Mouse (Mus musculus) adrenal gland, adult 2 months (tissue): ENCODE results near the gene Ubr4. TPM values are rescaled to one million over a fixed set of nuclear protein-coding genes. Genes with fewer than 3 reads are reported as not detected.

ENCODE experiments used
- DNase-seq: peaks from one replicate; pipeline ENCODE4 v3.0.0; 2021
- polyA plus RNA-seq: library from polyadenylated mRNA; depleted of rRNA; stranded (reverse); fragments of >200 nt; gene quantifications from 2 replicates; pipeline ENCODE4 v1.2.3, GENCODE M21; 2012
- total RNA-seq, 2 experiments: library from RNA; stranded (reverse); gene quantifications; 2 replicates each; pipeline ENCODE4 v1.2.3; 2021

Gene Ubr4
- total and polyA plus RNA-seq, 3 experiments = 123 to 184 (median 180) TPM

GRCm38 (mm10) chr4:139432966-139433765 is 80.8 kb downstream of the Ubr4 start:
- no peak for DNase-seq

DNA sequence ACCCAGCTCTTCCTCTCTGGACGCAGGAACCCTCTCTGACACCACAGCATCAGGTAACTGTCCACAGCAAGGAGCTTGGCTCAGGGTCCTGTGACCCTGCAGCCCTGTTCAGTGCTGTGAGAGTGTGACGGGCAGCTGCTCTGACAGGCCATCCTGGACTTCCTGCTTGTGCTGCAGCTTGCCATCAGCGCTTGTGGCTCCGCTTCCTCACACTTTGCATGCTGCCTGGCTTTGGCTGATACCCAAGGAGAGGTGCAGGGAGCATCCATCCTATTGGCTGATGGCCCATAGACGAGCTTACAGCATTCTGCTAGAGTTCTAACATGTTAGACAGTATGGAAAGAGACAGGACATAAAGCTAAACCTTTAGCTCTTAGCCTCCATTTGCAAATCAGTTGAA is 88.8 kb downstream of the Ubr4 start:
- no peak for DNase-seq

- DNase-seq = peak; percentile 56
These were observed 89.4 kb downstream of the Ubr4 start for GRCm38 (mm10) chr4:139441806-139442205.

GRCm38 (mm10) chr4:139442391-139443355 is 90.3 kb downstream of the Ubr4 start:
- DNase-seq = peak; percentile 41

GRCm38 (mm10) chr4:139444315-139444714 is 91.9 kb downstream of the Ubr4 start:
- DNase-seq = no peak

- DNase-seq = no peak
These were observed 93.8 kb downstream of the Ubr4 start for GRCm38 (mm10) chr4:139446176-139446575.

DNA sequence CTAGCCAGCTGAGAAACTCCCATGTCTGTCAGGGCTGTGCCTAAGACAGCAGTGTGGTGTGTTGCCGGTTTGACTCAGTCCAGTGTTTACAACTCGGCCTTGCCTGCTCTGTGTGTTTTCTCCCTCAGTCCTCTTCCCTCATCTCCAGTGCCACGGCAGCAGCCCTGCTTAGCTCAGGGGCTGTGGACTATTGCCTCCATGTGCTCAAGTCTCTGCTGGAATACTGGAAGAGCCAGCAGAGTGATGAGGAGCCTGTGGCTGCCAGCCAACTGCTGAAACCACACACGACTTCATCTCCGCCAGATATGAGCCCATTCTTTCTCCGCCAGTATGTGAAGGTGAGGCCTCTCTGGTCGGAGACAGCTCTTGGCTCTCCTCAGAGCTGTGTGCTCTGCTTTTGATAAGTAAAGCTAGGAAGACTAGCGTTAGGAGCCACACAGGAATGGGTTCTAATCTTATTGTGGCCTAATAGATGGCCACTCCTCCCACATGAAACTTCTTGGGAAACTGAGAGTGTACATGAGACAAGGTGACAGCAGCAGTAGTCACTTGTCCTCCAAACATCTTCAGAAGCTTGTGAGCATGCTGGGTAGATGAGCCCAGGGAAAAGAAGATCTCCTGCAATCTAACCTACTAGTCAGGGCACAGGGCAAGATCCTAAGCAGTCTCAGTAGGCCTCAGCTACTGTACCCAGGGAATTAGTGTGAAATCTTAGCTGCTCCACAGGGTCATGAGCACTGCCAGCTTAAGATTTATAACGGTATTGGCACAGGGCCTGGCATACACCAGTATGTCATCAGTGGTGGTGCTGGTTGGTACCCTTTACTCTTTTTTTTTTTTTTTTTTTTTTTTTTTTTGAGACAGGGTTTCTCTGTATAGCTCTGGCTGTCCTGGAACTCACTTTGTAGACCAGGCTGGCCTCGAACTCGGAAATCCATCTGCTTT is 94.6 kb downstream of the Ubr4 start:
- DNase-seq = peak; percentile 65

DNA sequence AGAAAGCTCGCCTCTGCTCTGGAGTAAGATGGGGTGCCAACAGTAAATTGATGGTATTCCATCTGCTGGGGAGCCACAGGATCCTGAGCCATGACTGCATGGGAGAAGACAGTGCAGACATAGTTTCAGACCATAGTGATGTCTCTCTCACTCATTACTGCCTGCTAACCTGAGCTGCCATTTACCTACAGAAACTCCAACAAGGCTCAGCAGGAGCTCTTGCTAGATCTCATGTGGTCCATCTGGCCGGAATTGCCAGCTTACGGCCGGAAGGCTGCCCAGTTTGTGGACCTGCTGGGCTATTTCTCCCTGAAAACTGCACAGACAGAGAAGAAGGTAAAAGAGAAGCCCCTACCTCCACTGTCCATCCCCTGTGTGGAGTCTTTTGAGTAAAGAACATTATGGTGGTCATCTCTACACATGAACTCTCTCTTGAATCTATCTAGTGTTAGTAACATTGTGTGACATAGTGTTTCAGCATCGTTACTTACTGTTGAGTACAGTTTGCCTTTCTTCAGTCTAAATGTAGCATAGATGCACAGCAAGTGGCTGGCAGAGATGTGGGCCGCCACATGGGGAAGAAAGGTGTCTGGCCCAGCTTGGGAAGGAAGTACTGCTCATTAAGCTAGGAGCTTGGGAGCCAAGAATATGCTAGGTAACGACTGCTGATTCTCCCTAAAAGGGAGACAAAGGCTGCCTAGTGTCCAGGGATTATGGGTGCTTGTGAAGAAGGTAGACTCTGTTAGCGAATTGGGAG is 100.7 kb downstream of the Ubr4 start:
- DNase-seq = no peak

DNA sequence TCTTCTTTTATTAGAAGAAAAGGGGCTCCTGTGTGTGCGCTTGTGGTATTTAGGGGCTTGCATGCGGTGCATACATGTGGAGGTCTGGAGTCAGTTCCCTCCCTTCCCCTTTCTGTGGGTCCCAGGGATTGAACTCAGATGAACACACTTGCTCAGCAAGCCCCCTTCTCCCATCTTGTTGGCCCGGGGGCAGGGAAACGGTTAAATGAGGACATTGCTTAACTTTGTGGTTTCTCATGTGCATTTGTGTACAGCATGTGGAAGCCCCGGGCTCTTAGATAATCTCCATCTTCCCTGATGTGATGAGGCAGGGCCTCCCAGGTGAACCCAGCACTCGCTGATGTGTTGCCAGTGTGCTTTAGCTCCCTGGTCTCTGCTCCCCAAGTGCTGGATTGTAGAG is 101.9 kb downstream of the Ubr4 start:
- DNase-seq = no peak

DNA sequence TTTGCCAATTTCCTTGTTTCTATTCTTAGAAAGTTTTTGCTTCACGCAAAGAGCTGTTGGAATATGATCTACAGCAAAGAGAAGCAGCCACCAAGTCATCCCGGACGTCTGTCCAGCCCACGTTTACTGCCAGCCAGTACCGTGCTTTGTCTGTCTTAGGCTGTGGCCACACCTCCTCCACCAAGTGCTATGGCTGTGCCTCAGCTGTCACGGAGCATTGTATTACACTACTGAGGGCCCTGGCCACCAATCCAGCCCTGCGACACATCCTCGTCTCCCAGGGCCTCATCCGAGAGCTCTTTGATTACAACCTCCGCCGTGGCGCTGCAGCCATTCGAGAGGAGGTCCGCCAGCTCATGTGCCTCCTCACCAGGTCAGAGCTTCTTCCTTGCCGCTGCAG is 107.6 kb downstream of the Ubr4 start:
- no peak for DNase-seq

GRCm38 (mm10) chr4:139464163-139464562 is 111.8 kb downstream of the Ubr4 start:
- DNase-seq = no peak

- DNase-seq = no peak
These were observed 114.1 kb downstream of the Ubr4 start for GRCm38 (mm10) chr4:139466541-139466940.

DNA sequence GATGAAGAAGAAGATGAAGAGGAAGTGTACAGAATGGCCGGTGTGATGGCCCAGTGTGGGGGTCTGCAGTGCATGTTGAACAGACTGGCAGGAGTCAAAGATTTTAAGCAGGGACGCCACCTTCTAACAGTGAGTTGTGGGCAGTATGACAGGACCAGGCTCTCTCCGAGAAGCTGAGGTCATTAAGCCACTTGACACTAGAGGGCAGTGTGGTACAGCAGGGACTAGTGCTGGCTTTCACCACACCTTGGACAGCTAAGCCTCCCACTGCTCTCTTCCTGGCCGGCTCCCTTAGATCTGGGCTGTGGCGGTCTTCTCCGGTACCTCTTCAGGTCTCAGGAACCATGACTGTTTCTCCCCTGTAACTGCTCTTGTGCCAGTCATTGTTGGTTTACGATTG is 117.8 kb downstream of the Ubr4 start:
- DNase-seq = peak; percentile 77

DNA sequence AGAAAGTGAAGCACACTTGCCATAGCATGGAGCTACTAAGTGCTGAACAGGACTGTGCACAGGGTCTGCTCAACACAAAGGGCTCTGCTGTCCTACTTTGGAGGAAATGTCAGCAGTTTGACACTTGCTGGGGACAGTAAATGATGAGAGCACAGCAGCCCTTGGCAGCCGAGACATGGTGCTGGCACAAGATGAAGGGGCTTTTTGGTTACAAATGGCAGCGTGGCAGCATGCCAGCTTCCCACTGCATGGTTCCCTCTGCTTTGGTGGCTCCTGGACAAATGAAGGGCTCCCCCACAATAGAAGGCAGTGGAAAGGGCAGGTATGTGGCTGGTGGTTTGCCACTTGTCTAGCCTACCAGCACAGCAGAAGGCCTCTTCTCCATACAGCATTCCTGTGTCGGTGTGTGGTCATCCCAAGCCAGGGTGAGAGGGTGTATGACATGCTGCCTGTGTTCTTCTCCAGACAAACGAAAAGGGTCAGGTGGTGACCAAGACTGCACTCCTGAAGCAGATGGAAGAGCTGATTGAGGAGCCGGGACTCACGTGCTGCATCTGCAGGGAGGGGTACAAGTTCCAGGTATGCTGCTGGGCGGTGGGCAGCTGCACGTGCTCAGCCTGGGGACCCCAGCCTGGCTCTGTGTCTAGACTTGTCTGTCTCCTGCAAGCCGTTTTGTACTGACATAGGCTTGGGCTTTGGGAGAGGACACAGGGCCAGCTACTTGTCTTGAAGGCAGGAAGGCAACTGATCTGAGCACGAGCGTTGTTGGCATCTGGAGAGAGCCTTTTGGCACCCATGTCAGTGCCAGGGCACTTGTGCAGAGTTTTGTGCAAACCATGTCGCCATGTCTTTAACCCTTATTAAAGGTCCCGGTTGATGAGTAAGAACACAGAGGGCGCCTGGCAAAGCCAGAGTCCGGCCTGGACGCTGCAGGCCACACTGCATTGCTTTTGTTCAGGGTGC is 124.5 kb downstream of the Ubr4 start:
- peak; percentile 77 for DNase-seq

DNA sequence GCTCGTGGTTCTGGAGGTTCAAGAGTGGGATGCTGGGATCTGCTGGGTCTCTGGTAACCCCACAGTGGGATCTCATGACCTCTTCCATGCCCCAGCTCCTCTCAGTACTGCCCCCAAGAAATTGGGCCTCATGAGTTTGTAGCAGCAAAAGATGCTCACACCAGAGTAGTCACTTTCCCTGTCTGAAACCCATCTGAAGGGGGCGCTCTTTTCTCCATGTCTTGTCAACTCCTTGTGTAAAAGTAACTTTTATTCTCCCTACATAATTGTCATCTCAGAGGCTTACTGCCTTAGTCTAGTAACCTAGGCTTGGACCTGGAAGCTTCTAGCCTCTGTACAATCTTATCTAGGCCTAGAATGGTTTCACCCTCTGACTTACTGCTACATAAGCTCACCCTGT is 125.6 kb downstream of the Ubr4 start:
- no peak for DNase-seq

GRCm38 (mm10) chr4:139479176-139479575 is 126.8 kb downstream of the Ubr4 start:
- DNase-seq = no peak

GRCm38 (mm10) chr4:139481400-139481799 is 129.0 kb downstream of the Ubr4 start:
- no peak for DNase-seq

GRCm38 (mm10) chr4:139483461-139484105 is 131.2 kb downstream of the Ubr4 start:
- DNase-seq = no peak

DNA sequence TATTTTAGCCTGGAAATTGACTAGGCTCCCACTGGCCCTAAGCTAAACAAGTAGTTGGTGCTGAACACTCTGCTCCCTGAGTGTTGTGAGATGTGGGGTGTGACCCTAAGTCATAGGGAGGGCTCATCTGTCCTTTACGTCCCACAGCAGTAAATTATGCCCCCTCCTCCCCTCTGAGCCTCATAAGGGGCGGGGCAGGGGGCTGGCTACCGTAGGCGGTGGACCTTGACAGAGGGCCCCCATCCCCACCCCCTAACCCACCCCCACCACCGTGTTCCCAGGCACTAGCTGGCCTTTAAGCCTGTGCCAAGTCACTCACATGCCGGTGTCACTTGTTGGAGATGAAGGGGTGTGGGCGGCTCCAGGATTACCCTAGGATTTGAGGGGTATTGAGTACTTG is 132.1 kb downstream of the Ubr4 start:
- no peak for DNase-seq
